Comparison of ENCODE assay signal across 38 mouse cellular contexts in genomic region chr3:144849584-144849983, GRCm38 (mm10). TPM values are rescaled to one million over a fixed set of nuclear protein-coding genes. Genes with fewer than 3 reads are reported as not detected.
"Had no signal": no experiment of that assay in that cellular context is flagged by ENCODE, and none has a peak within 500 bp of the region (broad histone marks: within the 10 kb centered on the region; RNA-seq: fewer than 3 reads in every experiment).

No protein-coding gene starts in this region.

- H3K4me2 ChIP-seq: heart, embryonic 12.5 days; hindbrain, embryonic 12.5 days; hindbrain, embryonic 14.5 days; limb, embryonic 13.5 days; limb, embryonic 15.5 days; liver, embryonic 12.5 days had no signal

- H3K4me1 ChIP-seq: heart, embryonic 10.5 days; heart, embryonic 12.5 days; hindbrain, embryonic 10.5 days; hindbrain, embryonic 12.5 days; limb, embryonic 13.5 days; limb, embryonic 15.5 days; liver, embryonic 12.5 days had no signal

- ATAC-seq: forebrain, postnatal 0 days; hindbrain, embryonic 16.5 days; inflammation-experienced regulatory T-cells, adult 6 months; liver, embryonic 12.5 days had no signal

- H3K9me3 ChIP-seq: heart, embryonic 10.5 days; hindbrain, embryonic 10.5 days; hindbrain, embryonic 12.5 days; limb, embryonic 13.5 days; limb, embryonic 15.5 days; liver, embryonic 12.5 days had no signal

- H3K4me3 ChIP-seq: gastrocnemius, adult 2 months; heart, embryonic 10.5 days; heart, embryonic 12.5 days; hindbrain, embryonic 10.5 days; hindbrain, embryonic 12.5 days; layer of hippocampus, adult 2 months; limb, embryonic 13.5 days; limb, embryonic 15.5 days; liver, embryonic 12.5 days had no signal

- H3K27ac ChIP-seq: gastrocnemius, adult 2 months; heart, embryonic 10.5 days; hindbrain, embryonic 10.5 days; hindbrain, embryonic 12.5 days; hindbrain, embryonic 14.5 days; kidney, postnatal 0 days; layer of hippocampus, adult 2 months; limb, embryonic 13.5 days; limb, embryonic 15.5 days; liver, embryonic 12.5 days; liver, embryonic 14.5 days had no signal

- H3K9ac ChIP-seq: forebrain, postnatal 0 days; heart, embryonic 12.5 days; hindbrain, embryonic 12.5 days; hindbrain, embryonic 14.5 days; limb, embryonic 13.5 days; limb, embryonic 15.5 days; liver, embryonic 12.5 days; liver, embryonic 14.5 days had no signal

- H3K27me3 ChIP-seq: heart, embryonic 12.5 days; hindbrain, embryonic 12.5 days; limb, embryonic 13.5 days; limb, embryonic 15.5 days; liver, embryonic 12.5 days had no signal

- H3K36me3 ChIP-seq: heart, embryonic 10.5 days; heart, embryonic 12.5 days; hindbrain, embryonic 10.5 days; hindbrain, embryonic 12.5 days; limb, embryonic 13.5 days; limb, embryonic 15.5 days; liver, embryonic 12.5 days had no signal

- DNase-seq: forebrain, postnatal 0 days; gastrocnemius, adult 2 months; gastrocnemius, postnatal 10 days; gastrocnemius, postnatal 25 days; heart, adult 18-20 months; heart, postnatal 10 days; heart, postnatal 4 days; kidney, adult 18-20 months; kidney, adult 8-10 months; kidney, postnatal 14 days; kidney, postnatal 36 days; left cerebral cortex, postnatal 4 days had no signal

RNA-seq across cellular contexts. Expression of gene Clca3b, which starts 0.4 kb away (rescaled TPM):
- total RNA-seq: forebrain, postnatal 0 days; gastrocnemius, adult 2 months; gastrocnemius, postnatal 10 days; gastrocnemius, postnatal 25 days; gastrocnemius, postnatal 4 days; granulocyte monocyte progenitor cell, adult 5-6 weeks; heart, adult 8-10 months; heart, postnatal 10 days; heart, postnatal 25 days; heart, postnatal 4 days; layer of hippocampus, adult 2 months; layer of hippocampus, postnatal 10 days; layer of hippocampus, postnatal 25 days; left cerebral cortex, adult 8-10 months; left cerebral cortex, postnatal 10 days; left cerebral cortex, postnatal 25 days; left cerebral cortex, postnatal 4 days; liver, adult 2 months had no signal
- polyA plus RNA-seq: forebrain, postnatal 0 days; heart, embryonic 10.5 days; heart, embryonic 12.5 days; heart, embryonic 14.5 days; hindbrain, embryonic 10.5 days; hindbrain, embryonic 12.5 days; hindbrain, embryonic 14.5 days; hindbrain, embryonic 16.5 days; inflammation-experienced regulatory T-cells, adult 6 months; limb, embryonic 13.5 days; limb, embryonic 15.5 days; liver, adult 2 months; liver, embryonic 12.5 days; liver, embryonic 14.5 days had no signal

RNA-seq across cellular contexts. Expression of gene Clca3a2, which starts 30.3 kb away (rescaled TPM):
- total RNA-seq: gastrocnemius, adult 2 months; gastrocnemius, postnatal 10 days; gastrocnemius, postnatal 25 days; granulocyte monocyte progenitor cell, adult 5-6 weeks; layer of hippocampus, adult 2 months; layer of hippocampus, postnatal 25 days; left cerebral cortex, adult 8-10 months had no signal
- polyA plus RNA-seq: hindbrain, embryonic 10.5 days; hindbrain, embryonic 14.5 days; hindbrain, embryonic 16.5 days; inflammation-experienced regulatory T-cells, adult 6 months; kidney, embryonic 14.5 days; limb, embryonic 11.5 days; liver, embryonic 12.5 days; liver, embryonic 14.5 days had no signal
